Mouse (Mus musculus) thymus, postnatal 25 days (tissue): Measurements from ENCODE around the gene Tacc2.
"Not testable (repeated sequence)": the region's sequence is repeated elsewhere in the genome, so short reads cannot be mapped to it uniquely, and the experiment has no call there.

ENCODE experiments used
- DNase-seq: peaks from one replicate; pipeline ENCODE4 v3.0.0; 2022

Tacc2 gene

DNA sequence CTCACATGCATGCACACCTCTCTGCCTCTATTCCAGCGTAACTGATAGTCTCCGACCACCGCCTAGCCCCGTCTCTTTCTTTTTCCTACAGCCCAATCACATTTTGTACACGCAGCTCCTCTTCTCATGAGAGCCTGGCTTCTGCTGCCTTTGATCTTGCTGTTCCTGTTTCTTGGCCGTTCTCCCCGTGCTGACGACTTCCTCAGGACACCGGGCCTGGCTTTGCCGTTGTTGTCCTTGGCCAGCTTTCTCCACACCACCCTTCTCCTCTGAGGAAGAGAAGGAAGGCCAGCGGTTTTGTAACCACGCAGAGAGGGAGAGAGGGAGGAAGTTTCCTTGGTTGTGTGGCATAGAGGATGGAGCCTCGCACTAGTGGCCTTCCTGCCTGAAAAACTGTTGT, 80.5 kb downstream of the Tacc2 start:
- peak; percentile 10 for DNase-seq

- no peak for DNase-seq
Measured at GRCm38 (mm10) chr7:130659129-130659528, 81.9 kb downstream of the Tacc2 start.

GRCm38 (mm10) chr7:130662250-130662649, 85.0 kb downstream of the Tacc2 start:
- DNase-seq, result no peak

DNA sequence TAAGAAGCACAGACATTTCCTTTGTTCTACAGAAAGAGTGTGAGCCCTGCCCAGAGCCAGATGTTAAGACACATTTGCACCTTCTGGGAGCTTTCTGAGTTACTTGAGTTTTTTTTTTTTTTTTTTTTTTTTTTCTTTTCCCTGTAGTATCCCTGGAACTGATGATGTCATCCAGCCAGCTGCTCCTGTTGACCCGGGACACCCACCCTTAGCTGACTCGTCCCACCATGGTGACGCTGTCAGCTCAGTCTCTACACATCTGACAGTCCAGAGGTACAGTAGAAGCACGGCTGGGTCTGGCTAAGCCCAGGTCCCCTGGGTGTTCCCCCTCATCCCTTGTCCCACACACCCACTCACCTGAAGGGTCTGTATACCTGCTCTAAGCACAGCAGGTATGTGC, 85.6 kb downstream of the Tacc2 start:
- DNase-seq, result no peak

DNA sequence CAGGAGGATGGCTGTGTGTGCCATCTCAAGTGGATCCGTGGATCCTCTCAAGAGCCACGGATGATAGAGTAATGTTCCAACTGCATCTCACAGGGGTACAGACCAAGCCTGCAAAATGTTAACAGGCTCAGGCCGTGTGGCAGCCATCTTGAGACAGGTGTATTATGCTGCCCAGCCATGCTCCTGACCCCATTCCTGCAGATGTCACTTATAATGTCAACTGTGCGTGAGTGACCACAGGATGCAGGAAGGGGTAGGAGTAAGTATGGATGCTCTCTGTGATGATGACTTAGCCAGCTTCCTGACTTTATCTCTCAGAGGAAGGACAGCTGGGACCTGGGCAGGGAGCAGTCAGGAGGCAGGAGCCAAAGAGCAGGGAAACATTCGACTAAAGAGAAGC, 86.8 kb downstream of the Tacc2 start:
- DNase-seq, result no peak

DNA sequence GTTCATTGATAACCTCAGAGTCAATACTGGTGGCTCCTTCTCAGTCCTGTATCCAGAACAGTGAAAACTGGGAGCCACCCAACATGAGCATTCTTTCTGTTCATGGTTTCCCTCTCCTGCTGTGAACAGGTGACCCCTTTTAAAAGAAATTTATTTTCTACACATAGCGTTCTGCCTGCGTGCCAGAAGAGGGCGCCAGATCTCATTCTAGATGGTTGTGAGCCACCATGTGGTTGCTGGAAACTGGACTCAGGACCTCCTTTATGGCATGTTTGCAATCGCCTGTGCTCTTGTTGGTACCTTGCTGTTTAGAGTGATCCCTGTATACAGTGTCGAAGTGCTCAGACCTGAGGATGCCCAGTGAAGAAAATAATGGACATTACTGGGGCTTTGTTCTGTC, 87.4 kb downstream of the Tacc2 start:
- no peak for DNase-seq

- no peak for DNase-seq
Measured at GRCm38 (mm10) chr7:130665358-130665757, 88.1 kb downstream of the Tacc2 start.

DNA sequence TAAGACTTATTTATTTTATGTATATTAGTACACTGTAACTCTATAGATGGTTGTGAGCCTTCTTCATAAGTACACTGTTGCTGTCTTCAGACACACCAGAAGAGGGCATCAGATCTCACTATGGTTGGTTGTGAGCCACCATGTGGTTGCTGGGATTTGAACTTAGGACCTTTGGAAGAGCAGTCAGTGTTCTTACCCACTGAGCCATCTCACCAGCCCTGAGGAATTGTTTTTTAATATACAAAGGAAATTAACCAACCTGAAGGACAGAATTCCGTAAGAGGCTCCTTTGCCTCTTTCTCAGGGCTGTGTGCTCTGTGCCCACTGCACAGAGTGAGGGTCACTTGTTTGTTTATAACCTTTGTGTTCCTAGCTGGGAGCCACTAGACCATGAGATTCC, 90.8 kb downstream of the Tacc2 start:
- DNase-seq, result not testable (repeated sequence)

DNA sequence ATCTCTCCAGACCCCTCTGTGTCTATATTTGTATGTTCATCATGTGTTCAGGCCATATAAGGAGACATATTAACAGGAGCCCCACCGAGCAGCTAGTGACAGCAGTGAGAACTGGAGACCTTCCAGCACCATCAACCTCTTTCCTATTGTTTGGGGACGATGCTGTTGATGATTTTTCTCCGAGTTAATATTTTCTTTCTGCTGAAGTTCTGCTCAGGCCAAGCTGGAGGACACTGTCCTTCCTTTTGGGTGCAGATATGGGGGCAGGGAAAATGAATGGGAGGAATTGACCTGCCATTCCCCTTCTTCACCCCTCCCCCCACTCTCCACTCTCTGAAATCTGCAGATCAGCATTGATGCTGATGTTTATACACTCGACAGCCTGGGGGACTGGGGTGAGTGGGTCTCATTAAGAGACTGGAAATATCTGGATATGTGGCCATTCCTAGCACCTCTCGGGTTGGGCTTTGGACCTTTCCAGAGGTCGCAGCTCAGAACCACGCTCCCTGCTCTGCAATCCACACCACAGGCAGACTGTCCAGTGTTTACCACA, 91.6 kb downstream of the Tacc2 start:
- no peak for DNase-seq

DNA sequence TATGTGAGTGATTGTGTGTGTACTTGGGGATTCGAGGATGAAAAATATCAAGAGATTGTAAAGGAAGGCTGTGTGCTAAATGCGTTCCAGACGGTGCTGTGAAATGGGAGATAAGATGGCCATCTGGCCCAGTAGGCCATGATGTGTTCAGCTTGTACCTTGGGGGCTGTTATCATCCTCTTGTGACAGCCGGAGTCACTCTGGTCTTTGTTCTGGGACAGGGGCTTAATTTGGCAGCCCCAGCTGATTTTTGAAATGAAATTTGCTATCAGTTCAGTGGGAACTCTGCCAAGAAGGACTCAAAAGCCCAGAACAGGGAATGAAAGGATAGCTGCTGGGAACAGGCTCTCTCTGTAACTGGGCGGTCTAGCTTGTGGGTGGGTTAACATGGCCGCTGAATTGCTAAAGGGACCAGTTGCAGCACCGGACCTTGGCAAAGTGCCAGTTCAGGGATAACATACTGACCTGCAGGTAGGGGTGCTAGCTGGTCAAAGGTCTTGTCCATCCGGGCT, 92.2 kb downstream of the Tacc2 start:
- no peak for DNase-seq

GRCm38 (mm10) chr7:130670358-130670757, 93.1 kb downstream of the Tacc2 start:
- no peak for DNase-seq

- DNase-seq, result no peak
Measured at GRCm38 (mm10) chr7:130671301-130671700, 94.1 kb downstream of the Tacc2 start.

GRCm38 (mm10) chr7:130673169-130674033, 96.2 kb downstream of the Tacc2 start:
- DNase-seq, result peak; percentile 51

GRCm38 (mm10) chr7:130674526-130674925, 97.3 kb downstream of the Tacc2 start:
- no peak for DNase-seq

GRCm38 (mm10) chr7:130676885-130677540, 99.8 kb downstream of the Tacc2 start:
- no peak for DNase-seq

DNA sequence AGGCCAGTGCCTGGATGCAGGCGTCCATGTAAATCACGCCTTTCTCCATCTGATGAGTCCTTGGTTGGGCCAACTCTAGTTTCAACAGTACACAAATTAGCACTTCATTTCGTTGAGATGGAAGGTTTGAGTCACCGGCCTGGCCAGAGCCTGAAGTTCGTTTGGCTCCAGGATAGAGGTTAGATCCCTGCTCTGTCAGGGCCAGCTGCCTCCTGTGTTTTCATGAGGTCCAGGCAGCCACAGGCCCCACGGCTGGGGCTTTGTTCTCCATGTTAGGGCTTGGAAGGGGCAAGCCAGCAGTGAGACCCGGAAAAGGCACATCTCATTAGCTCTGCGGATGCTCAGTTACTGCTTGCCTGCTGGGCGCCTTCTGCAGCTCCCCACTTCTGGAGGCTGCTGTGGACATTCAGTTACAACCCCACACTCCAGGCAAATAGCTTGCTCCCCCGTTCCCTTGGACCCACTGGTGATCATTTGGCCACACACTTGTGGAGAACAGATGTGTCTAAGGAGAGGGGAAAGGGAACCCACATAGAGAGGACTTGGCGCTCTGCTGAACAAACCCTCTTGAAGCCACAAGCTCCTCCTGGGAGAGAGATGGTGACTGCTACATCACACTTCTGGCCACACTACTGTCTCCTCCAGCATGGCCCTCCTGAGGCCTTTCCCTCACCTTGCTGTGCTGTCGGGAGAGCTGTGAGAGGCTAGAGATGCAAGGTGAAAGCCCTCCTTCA, 100.5 kb downstream of the Tacc2 start:
- DNase-seq, result no peak

- DNase-seq, result no peak
Measured at GRCm38 (mm10) chr7:130678414-130678813, 101.2 kb downstream of the Tacc2 start.

- no peak for DNase-seq
Measured at GRCm38 (mm10) chr7:130681798-130682197, 104.6 kb downstream of the Tacc2 start.

DNA sequence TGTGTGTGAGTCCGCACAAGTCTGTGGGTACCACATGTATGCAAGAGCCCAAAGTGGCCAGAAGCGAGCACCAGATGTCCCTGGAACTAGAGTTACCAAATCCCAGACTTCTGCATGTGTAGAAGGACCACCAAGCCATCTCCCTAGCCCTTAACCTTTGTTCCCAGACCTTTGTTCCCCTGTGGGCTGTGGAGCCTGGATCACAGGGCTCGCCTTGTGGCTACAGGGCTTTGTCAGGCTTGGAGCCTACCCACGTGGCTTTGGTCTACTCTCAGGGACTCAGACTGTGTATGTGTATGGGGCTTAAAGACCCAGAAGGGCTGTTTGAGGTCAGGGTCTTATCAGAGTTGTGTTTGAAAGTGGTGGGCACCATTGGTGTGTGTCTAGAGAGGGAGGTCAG, 111.4 kb downstream of the Tacc2 start:
- DNase-seq, result no peak

DNA sequence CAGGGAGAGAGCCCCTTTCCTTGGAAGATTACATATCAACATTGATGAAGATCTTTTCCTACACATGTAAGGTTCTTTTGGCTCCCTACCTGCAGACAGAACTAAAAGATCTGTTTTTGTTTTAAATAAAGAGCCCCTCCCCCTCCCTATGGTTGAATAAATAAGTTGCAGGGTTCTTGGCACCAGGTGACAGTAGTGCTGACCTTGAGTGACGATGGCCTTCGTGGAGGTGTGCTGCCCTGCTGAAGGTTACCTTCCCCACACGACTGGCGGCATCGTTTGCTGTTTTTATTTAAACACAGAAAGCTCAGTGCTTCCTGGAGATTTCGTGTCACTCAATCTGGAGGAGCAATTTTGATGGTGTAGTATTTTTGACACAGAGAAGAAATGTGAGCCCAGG, 113.6 kb downstream of the Tacc2 start:
- no peak for DNase-seq

GRCm38 (mm10) chr7:130691931-130692330, 114.7 kb downstream of the Tacc2 start:
- DNase-seq, result no peak

DNA sequence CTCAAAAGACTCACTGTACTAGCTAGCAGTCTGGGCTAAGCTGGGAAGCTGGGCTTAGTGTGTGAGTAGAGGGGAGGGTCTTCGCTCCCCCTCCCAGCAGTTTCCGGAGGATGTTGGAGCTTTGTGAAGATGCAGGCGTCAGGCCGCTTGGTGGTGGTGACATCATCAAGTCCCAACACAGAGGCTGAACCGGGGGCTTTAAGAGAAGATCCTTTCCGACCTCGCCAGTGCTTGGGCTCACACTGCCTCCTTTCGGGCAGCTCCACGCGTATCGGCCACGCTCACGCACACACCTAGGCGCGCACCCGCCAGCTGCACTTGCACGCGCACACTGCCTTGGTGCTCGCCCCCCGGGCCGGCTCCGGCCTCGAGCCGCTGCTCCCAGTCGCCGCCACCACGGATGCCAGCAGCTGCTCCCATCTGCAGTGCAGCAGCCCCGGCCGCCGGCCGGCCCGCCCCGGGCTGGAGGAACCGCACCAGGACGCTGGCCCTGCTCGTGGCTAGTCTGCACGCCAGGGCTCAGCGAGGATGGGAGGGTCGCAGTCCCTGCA, 115.2 kb downstream of the Tacc2 start:
- peak; percentile 78 for DNase-seq
